Comparison of ENCODE assay signal across 8 mouse cellular contexts in the genomic region with DNA sequence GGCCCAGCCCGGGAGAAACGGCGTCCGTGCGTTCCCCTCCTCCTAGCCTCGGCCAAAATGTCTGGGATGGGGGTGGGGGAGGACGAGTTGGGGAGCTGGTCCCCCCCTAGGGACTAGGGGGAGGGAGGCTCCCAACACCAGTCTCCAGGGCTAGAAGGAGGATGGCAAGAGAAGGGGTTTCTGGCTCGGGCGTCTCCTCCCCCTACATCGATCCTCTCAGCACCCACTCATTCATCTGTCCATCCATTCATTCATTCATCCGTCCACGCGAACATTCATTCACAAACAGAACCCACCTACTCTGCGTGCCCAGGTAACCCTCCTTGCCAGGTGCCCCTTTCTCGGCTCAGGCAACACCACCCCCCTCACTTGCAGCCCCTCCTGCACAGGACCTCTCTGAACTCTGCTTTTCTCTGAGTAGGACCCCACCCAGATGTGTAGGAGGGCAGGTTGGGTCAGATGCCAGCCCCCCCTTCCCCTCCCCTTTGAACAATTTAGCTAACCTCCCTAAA. TPM values are rescaled to one million over a fixed set of nuclear protein-coding genes. Genes with fewer than 3 reads are reported as not detected.
DNase-seq lines count a peak whose midpoint lies in the region; ATAC-seq lines count a peak whose summit lies in the region.

No protein-coding gene starts in this region.

- no peaks in the 10 kb centered on the region for H3K36me3 ChIP-seq in megakaryocyte, embryonic 14.5 days (replicated peaks; ENCODE audit: low read length)
- H3K36me3 ChIP-seq in limb, embryonic 15.5 days, result no peaks in the 10 kb centered on the region
- no peaks in the 10 kb centered on the region for H3K36me3 ChIP-seq in stomach, embryonic 15.5 days

- peak overlapping the region; percentile 84 for H3K4me3 ChIP-seq in megakaryocyte, embryonic 14.5 days (replicated peaks)
- peak overlapping the region; percentile 73 for H3K4me3 ChIP-seq in limb, embryonic 15.5 days
- H3K4me3 ChIP-seq in stomach, embryonic 15.5 days (replicated peaks), result peak overlapping the region; percentile 66

- no peak overlapping the region for H3K27ac ChIP-seq in limb, embryonic 15.5 days
- no peak overlapping the region for H3K27ac ChIP-seq in stomach, embryonic 15.5 days

- peaks cover 93% of the 10 kb centered on the region for H3K27me3 ChIP-seq in megakaryocyte, embryonic 14.5 days (replicated peaks)
- H3K27me3 ChIP-seq in limb, embryonic 15.5 days, result peaks cover 42% of the 10 kb centered on the region
- peaks cover 33% of the 10 kb centered on the region for H3K27me3 ChIP-seq in stomach, embryonic 15.5 days (replicated peaks)

- H3K4me2 ChIP-seq in limb, embryonic 15.5 days, result peak overlapping the region; percentile 99
- H3K4me2 ChIP-seq in stomach, embryonic 15.5 days, result peak overlapping the region; percentile 100

- DNase-seq in cerebellum, adult 9-10 months, result peak; percentile 65
- no peak for DNase-seq in cerebellum, adult 11-12 months
- no peak for DNase-seq in retina, embryonic 14.5 days (ENCODE audit: low spot score)
- no peak for DNase-seq in layer of hippocampus, postnatal 14 days (ENCODE audit: low spot score in 2 of 2)

- H3K9ac ChIP-seq in limb, embryonic 15.5 days, result peak overlapping the region; percentile 62
- H3K9ac ChIP-seq in stomach, embryonic 15.5 days, result no peak overlapping the region

- H3K9me3 ChIP-seq in megakaryocyte, embryonic 14.5 days, result no peaks in the 10 kb centered on the region
- H3K9me3 ChIP-seq in limb, embryonic 15.5 days, result no peaks in the 10 kb centered on the region
- no peaks in the 10 kb centered on the region for H3K9me3 ChIP-seq in stomach, embryonic 15.5 days

- H3K4me1 ChIP-seq in megakaryocyte, embryonic 14.5 days, result peaks cover 43% of the 10 kb centered on the region
- peaks cover 42% of the 10 kb centered on the region for H3K4me1 ChIP-seq in limb, embryonic 15.5 days
- H3K4me1 ChIP-seq in stomach, embryonic 15.5 days, result peaks cover 23% of the 10 kb centered on the region

- ATAC-seq in megakaryocyte, adult 5-6 weeks (ENCODE audit: poor library complexity, severe bottlenecking), result no peak
- ATAC-seq in limb, embryonic 15.5 days (ENCODE audit: insufficient number of reproducible peaks, low FRiP score, low TSS enrichment, low read depth), result no peak
- ATAC-seq in stomach, embryonic 15.5 days (ENCODE audit: insufficient read depth, low FRiP score, low read depth), result no peak

- WGBS in limb, embryonic 15.5 days, result 3% methylated on average over 15 of the region's 15 CpGs
- 1% methylated on average over 14 of the region's 15 CpGs for WGBS in stomach, embryonic 15.5 days

RNA-seq across cellular contexts. Expression of gene Otub1, which starts 39.9 kb away (rescaled TPM):
- 111 and 112 TPM in 2 replicates for polyA plus RNA-seq in megakaryocyte, embryonic 14.5 days (2012; ENCODE audit: insufficient read depth, low replicate concordance)
- total RNA-seq in megakaryocyte, adult 5-6 weeks (2015), result 33.6 and 40.7 TPM in 2 replicates
- 76.2 and 81.8 TPM in 2 replicates for total RNA-seq in megakaryocyte, adult 5-6 weeks (2017)
- 183 and 197 TPM in 2 replicates for polyA plus RNA-seq in limb, embryonic 15.5 days (2015; fragmentation: Nextera tagmentation; extraction: Ambion mirVana)
- 163 and 169 TPM in 2 replicates for polyA plus RNA-seq in stomach, embryonic 15.5 days (2015; fragmentation: Nextera tagmentation; extraction: Ambion mirVana)
- 100 to 1,000 TPM; 278 to 289 TPM for total RNA-seq in layer of hippocampus, postnatal 14 days (2021)

RNA-seq across cellular contexts. Expression of gene Cox8a, which starts 51.2 kb away (rescaled TPM):
- 446 and 491 TPM in 2 replicates for polyA plus RNA-seq in megakaryocyte, embryonic 14.5 days (2012; ENCODE audit: insufficient read depth, low replicate concordance)
- 493 and 496 TPM in 2 replicates for total RNA-seq in megakaryocyte, adult 5-6 weeks (2015)
- total RNA-seq in megakaryocyte, adult 5-6 weeks (2017), result 661 and 699 TPM in 2 replicates
- 676 and 682 TPM in 2 replicates for polyA plus RNA-seq in limb, embryonic 15.5 days (2015; fragmentation: Nextera tagmentation; extraction: Ambion mirVana)
- 988 and 1,377 TPM in 2 replicates for polyA plus RNA-seq in stomach, embryonic 15.5 days (2015; fragmentation: Nextera tagmentation; extraction: Ambion mirVana)
- total RNA-seq in layer of hippocampus, postnatal 14 days (2021), result 100 to 1,000 TPM; 973 to 982 TPM
